Mouse (Mus musculus) liver, postnatal 0 days (tissue): Measurements from ENCODE around the gene Speg.

ENCODE experiments used
- CTCF ChIP-seq: sonication (generic); IDR thresholded peaks from 2 replicates; pipeline ENCODE4 v1.5.1; 2016; ENCODE audit warnings: antibody characterized with exemption, low read depth
- EP300 ChIP-seq: IDR thresholded peaks from 2 replicates; pipeline ENCODE4 v1.6.1; 2016; ENCODE audit warnings: antibody characterized with exemption, low read depth, mild to moderate bottlenecking

DNA sequence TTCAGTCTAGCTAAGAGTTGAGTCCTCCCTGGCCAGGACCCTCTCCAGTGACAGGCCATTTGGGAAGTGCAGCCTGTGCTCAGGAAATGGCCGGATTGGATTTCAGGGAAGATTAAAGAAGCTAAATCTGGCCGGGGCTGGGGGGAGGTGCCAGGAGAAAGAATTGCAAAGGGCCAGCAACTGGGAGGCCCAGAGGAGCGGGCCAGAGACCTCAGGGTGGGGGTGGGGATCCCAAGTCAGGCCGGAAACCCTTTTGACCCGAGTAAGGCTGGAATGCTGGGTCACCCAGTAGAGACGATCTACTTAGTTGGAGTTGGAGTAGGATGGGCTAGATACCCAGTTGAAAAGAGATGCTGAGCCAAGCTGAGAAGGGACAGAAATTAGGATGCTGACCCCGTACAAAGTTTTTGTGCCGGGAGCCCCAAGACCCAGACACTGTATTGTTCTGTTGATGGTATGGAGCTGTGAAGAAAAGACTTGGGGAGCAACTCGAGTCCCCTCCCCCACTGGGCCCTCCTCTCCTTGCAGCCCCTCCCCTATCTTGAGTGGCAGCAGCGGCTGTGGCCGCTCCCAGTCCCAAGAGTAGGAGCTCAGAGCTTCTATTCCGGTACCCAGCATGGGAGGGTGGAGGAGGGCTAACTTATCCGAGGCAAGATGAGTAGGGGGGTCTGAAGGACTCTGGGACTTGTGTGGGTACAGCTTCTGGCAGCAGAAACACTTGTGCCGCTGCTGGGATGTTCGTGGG is 30.6 kb upstream of the Speg start:
- TF ChIP-seq EP300 (no peak), CTCF (no peak)
